Mouse (Mus musculus) olfactory bulb, adult 2 months (tissue): ENCODE data around the gene Ankfn1.

Experiments used
- CTCF ChIP-seq: fragments of 200-500 bp; IDR thresholded peaks from 2 replicates; pipeline ENCODE4 v1.5.1; 2012; ENCODE audit warnings: low read depth, mild to moderate bottlenecking, low read length, moderate library complexity; ENCODE audit not compliant: insufficient read depth
- POLR2A ChIP-seq: fragments of 200-500 bp; IDR thresholded peaks from 2 replicates; pipeline ENCODE4 v1.6.1; 2012; ENCODE audit warnings: mild to moderate bottlenecking, low read depth, low read length, moderate library complexity; ENCODE audit not compliant: insufficient read depth

DNA sequence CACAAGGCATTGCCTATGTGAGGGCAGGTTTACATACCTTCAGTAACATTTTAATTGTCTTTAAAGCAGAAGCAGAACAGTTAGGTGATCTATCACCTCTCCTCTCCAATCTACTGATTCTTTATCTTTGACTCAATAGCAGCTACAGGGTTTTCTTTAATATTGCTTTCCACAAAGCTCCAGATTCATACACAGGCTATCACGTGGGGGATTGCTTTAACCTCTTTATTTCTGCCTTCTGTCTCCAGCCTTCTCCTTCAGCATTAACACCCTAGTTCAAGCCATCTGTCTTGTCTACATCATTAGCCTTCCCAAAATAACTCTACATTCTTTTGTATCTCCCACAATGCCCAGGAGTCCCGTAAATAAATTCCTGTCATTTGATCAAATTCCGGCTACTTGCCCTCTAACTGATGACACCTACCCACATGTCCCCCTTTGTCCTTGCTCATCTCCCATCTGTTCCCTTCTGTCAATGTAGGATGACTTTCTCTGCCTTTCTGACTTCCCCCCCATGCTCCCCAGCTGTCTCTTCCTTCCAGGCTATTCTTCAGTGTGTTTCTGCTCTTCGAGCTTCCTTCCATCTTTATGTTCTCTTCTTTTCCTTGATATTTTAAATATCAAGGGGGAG lies 249.5 kb downstream of the Ankfn1 start:
- no peak for TF ChIP-seq CTCF
- no peak for TF ChIP-seq POLR2A
